Mouse (Mus musculus): ENCODE results near the gene Pitx3. TPM values are rescaled to one million over a fixed set of nuclear protein-coding genes. Genes with fewer than 3 reads are reported as not detected.

The Pitx3 gene
- polyA plus RNA-seq, 1 experiment from 2014 or later = 0.82 TPM

DNA sequence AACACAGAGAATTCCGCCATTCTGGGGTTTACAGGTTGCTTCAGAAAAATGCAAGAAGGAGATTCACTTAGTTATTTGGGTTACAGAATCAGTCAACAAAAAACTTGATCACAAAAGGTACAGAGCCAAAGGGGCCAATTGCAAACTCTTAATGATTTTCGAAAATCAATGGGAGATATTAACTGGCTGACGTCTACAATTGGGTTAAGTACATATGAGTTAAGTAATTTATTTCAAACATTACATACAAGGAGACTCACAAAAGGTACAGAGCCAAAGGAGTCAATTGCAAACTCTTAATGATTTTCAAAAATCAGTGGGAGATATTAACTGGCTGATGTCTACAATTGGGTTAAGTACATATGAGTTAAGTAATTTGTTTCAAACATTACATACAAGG, 48.6 kb downstream of the Pitx3 start:
- H3K9me3 ChIP-seq (ENCODE audit: low read depth, low read length) = no peaks in the 10 kb centered on the region
- H3K36me3 ChIP-seq (ENCODE audit: insufficient read depth) = no peaks in the 10 kb centered on the region
- TF ChIP-seq CTCF (IDR thresholded peaks at IDR 0.05; ENCODE audit: low read depth) = no peak
- no peak overlapping the region for H3K4me3 ChIP-seq (ENCODE audit: low read depth, low read length)
- 91% methylated on average over 3 of the region's 3 CpGs for WGBS
- no peak overlapping the region for H3K27ac ChIP-seq (ENCODE audit: low read depth)
- no peaks in the 10 kb centered on the region for H3K27me3 ChIP-seq (ENCODE audit: insufficient read depth, low read length)
- no peak overlapping the region for H3K4me2 ChIP-seq
- H3K4me1 ChIP-seq (ENCODE audit: insufficient read depth) = no peaks in the 10 kb centered on the region
- ATAC-seq (ENCODE audit: insufficient read depth) = no peak
- H3K9ac ChIP-seq = no peak overlapping the region
- no peak for DNase-seq

DNA sequence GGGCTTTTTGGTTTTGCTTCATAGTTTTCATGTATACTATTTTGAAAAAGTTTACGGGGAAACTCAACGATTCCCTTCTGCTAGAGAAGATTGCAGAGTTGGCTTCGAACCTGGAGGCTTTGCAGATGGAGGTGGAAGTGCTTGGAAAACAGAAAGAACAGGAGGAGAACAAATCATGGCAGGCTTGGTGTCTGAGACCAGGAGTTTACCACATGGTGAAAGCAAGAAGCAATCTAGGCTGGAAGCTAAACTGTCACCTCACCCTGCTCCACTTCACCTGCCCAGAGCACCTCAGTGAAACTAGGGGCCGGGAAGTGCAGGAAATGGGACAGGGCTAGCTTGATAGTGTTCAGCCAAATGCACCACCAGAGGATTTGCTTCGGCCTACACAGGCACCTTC, 51.7 kb downstream of the Pitx3 start:
- no peak overlapping the region for H3K9ac ChIP-seq
- no peak for DNase-seq
- no peaks in the 10 kb centered on the region for H3K36me3 ChIP-seq (ENCODE audit: insufficient read depth)
- no peak for ATAC-seq (ENCODE audit: insufficient read depth)
- H3K4me1 ChIP-seq (ENCODE audit: insufficient read depth) = no peaks in the 10 kb centered on the region
- H3K9me3 ChIP-seq (ENCODE audit: low read depth, low read length) = no peaks in the 10 kb centered on the region
- no peaks in the 10 kb centered on the region for H3K27me3 ChIP-seq (ENCODE audit: insufficient read depth, low read length)
- TF ChIP-seq CTCF (IDR thresholded peaks at IDR 0.05; ENCODE audit: low read depth) = no peak
- no peak overlapping the region for H3K27ac ChIP-seq (ENCODE audit: low read depth)
- WGBS = 88% methylated on average over 5 of the region's 5 CpGs
- H3K4me2 ChIP-seq = no peak overlapping the region
- H3K4me3 ChIP-seq (ENCODE audit: low read depth, low read length) = no peak overlapping the region

DNA sequence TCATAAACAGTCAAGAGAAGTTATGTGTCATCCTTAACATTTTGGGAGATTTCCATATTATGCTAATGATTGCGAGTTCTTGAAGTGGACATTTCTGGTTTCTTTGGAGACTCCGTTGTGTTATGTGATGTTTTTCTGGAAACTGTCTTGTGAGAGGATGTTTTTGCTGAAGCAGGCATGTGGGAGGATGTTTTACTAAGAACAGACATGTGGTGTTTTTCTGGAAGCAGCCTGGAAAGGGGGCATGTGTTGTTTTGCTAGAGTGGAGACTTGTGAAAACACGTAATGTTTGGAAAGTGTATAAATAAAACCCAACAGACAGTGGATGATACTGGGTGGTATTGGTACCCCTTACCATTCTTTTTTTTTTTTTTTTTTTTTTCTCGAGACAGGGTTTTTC, 52.8 kb downstream of the Pitx3 start:
- Histone ChIP-seq H3K4me1 (ENCODE audit: insufficient read depth) (no peaks in the 10 kb centered on the region), H3K4me3 (ENCODE audit: low read depth, low read length) (no peak overlapping the region), H3K4me2 (no peak overlapping the region), H3K36me3 (ENCODE audit: insufficient read depth) (no peaks in the 10 kb centered on the region), H3K27me3 (ENCODE audit: insufficient read depth, low read length) (no peaks in the 10 kb centered on the region), H3K9me3 (ENCODE audit: low read depth, low read length) (no peaks in the 10 kb centered on the region), H3K27ac (ENCODE audit: low read depth) (no peak overlapping the region), H3K9ac (no peak overlapping the region)
- no peak for TF ChIP-seq CTCF (IDR thresholded peaks at IDR 0.05; ENCODE audit: low read depth)
- ATAC-seq (ENCODE audit: insufficient read depth) (no peak), DNase-seq (no peak)
- WGBS = 75% methylated on average over 4 of the region's 4 CpGs

DNA sequence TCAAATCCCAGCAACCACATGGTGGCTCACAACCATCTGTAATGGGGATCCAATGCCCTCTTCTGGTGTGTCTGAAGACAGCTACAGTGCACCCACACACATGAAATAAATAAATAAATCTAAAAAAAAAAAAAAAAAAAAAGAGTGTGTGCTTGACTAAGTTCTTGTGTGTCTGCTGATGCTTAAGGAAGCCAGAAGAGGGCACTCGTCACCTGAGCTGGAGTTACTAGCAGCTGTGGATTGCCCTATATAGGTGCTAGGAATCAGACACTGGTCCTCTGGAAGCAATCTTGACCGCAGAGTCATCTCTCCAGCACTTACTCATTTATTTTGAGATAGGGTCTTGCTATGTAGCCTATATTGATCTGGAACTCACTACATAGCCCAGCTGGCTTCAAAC, 54.0 kb downstream of the Pitx3 start:
- no peak overlapping the region for H3K27ac ChIP-seq (ENCODE audit: low read depth)
- H3K9ac ChIP-seq = no peak overlapping the region
- H3K4me1 ChIP-seq (ENCODE audit: insufficient read depth) = no peaks in the 10 kb centered on the region
- H3K4me3 ChIP-seq (ENCODE audit: low read depth, low read length) = no peak overlapping the region
- WGBS = 88% methylated on average over 2 of the region's 2 CpGs
- H3K36me3 ChIP-seq (ENCODE audit: insufficient read depth) = no peaks in the 10 kb centered on the region
- TF ChIP-seq CTCF (IDR thresholded peaks at IDR 0.05; ENCODE audit: low read depth) = no peak
- H3K4me2 ChIP-seq = no peak overlapping the region
- H3K27me3 ChIP-seq (ENCODE audit: insufficient read depth, low read length) = no peaks in the 10 kb centered on the region
- no peaks in the 10 kb centered on the region for H3K9me3 ChIP-seq (ENCODE audit: low read depth, low read length)
- DNase-seq (no peak), ATAC-seq (ENCODE audit: insufficient read depth) (no peak)

DNA sequence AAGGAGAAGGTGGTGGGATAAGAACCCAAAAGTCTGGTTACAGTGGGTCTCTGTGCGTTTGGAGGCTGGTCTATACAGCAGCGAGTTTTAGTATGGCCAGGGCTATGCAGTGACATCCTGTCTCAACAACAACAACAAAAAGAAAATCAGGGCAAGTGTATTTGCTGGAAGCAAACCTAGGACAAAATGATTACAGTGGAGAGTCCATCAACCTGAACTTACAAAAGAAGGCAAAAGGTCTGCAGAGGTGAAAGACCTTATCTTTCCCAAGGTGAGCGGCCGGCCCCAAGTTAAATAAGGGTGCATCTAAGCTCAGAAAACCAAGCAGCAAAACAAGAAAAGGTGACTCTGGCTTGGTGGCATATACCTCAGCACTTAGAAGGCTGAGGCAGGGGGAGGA, 56.5 kb downstream of the Pitx3 start:
- Histone ChIP-seq H3K27ac (ENCODE audit: low read depth) (no peak overlapping the region), H3K27me3 (ENCODE audit: insufficient read depth, low read length) (no peaks in the 10 kb centered on the region), H3K36me3 (ENCODE audit: insufficient read depth) (no peaks in the 10 kb centered on the region), H3K9ac (no peak overlapping the region), H3K4me3 (ENCODE audit: low read depth, low read length) (no peak overlapping the region), H3K9me3 (ENCODE audit: low read depth, low read length) (no peaks in the 10 kb centered on the region), H3K4me1 (ENCODE audit: insufficient read depth) (no peaks in the 10 kb centered on the region), H3K4me2 (no peak overlapping the region)
- no peak for ATAC-seq (ENCODE audit: insufficient read depth)
- no peak for TF ChIP-seq CTCF (IDR thresholded peaks at IDR 0.05; ENCODE audit: low read depth)
- DNase-seq = no peak
- WGBS = 78% methylated on average over 4 of the region's 4 CpGs

DNA sequence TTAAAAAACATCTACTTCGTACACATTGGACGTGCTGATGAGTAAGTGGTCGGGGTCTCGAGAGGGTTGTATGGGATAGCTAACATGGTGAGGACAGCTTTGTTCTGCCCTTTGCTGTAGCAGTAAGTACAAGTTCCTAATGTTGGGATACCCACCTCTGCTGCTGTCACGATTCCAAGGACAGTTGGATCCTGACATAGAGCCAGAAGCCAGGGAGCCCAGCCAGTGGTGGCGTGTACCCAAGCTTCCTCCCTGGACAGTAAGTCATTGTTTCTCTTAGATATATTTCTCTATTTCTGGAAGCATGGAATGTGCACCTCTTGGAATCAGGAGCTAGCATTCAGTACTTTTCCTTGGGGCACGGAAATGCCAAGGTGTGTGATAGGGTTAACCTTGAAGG, 60.3 kb downstream of the Pitx3 start:
- no peaks in the 10 kb centered on the region for H3K4me1 ChIP-seq (ENCODE audit: insufficient read depth)
- H3K4me2 ChIP-seq = no peak overlapping the region
- no peak overlapping the region for H3K27ac ChIP-seq (ENCODE audit: low read depth)
- ATAC-seq (ENCODE audit: insufficient read depth) = no peak
- no peak overlapping the region for H3K4me3 ChIP-seq (ENCODE audit: low read depth, low read length)
- 76% methylated on average over 7 of the region's 7 CpGs for WGBS
- peaks cover 31% of the 10 kb centered on the region for H3K36me3 ChIP-seq (ENCODE audit: insufficient read depth)
- no peaks in the 10 kb centered on the region for H3K27me3 ChIP-seq (ENCODE audit: insufficient read depth, low read length)
- no peak for DNase-seq
- no peak overlapping the region for H3K9ac ChIP-seq
- H3K9me3 ChIP-seq (ENCODE audit: low read depth, low read length) = no peaks in the 10 kb centered on the region
- no peak for TF ChIP-seq CTCF (IDR thresholded peaks at IDR 0.05; ENCODE audit: low read depth)

DNA sequence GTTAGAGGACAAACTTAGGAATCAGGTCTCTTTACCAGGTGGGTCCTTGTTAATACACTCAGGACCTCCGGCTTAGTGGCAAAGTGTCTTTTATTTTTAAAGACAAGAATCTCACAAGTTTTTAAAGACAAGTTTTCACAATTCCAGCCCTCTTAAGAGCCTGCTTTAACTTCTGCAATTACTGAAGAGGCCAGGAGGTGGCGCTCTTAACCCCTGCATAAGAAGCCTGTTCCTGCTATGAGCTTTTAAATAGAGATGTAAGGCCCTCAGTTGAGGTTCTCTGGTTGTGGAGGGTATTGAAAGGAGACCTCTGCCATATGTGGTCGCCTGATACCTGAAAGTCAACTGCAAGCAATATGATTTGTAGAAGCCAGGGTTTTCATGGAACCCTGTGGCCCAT, 61.8 kb downstream of the Pitx3 start:
- H3K4me2 ChIP-seq = no peak overlapping the region
- ATAC-seq (ENCODE audit: insufficient read depth) (no peak), DNase-seq (peak; percentile 86)
- H3K4me3 ChIP-seq (ENCODE audit: low read depth, low read length) = no peak overlapping the region
- no peaks in the 10 kb centered on the region for H3K27me3 ChIP-seq (ENCODE audit: insufficient read depth, low read length)
- H3K9me3 ChIP-seq (ENCODE audit: low read depth, low read length) = no peaks in the 10 kb centered on the region
- peaks cover 46% of the 10 kb centered on the region for H3K36me3 ChIP-seq (ENCODE audit: insufficient read depth)
- no peaks in the 10 kb centered on the region for H3K4me1 ChIP-seq (ENCODE audit: insufficient read depth)
- TF ChIP-seq CTCF (IDR thresholded peaks at IDR 0.05; ENCODE audit: low read depth) = peak; percentile 74
- no peak overlapping the region for H3K27ac ChIP-seq (ENCODE audit: low read depth)
- 60% methylated on average over 3 of the region's 3 CpGs for WGBS
- H3K9ac ChIP-seq = no peak overlapping the region

Other genes with a start within 250 kb of the Pitx3 start
- 16.0 and 17.8 TPM in 2 replicates for gene Armh3, start 149.8 kb downstream of the Pitx3 start, polyA plus RNA-seq (2014; fragmentation: Nextera tagmentation; extraction: Ambion mirVana)
- gene Hps6, start 144.8 kb downstream of the Pitx3 start, polyA plus RNA-seq (2014; fragmentation: Nextera tagmentation; extraction: Ambion mirVana) = 6.0 and 6.5 TPM in 2 replicates
- gene Pprc1, start 103.4 kb downstream of the Pitx3 start, polyA plus RNA-seq (2014; fragmentation: Nextera tagmentation; extraction: Ambion mirVana) = 53.7 and 55.1 TPM in 2 replicates
- gene Ldb1, start 103.1 kb downstream of the Pitx3 start, polyA plus RNA-seq (2014; fragmentation: Nextera tagmentation; extraction: Ambion mirVana) = 86.7 and 87.7 TPM in 2 replicates
- gene Nolc1, start 72.5 kb downstream of the Pitx3 start, polyA plus RNA-seq (2014; fragmentation: Nextera tagmentation; extraction: Ambion mirVana) = 99.3 and 105 TPM in 2 replicates
- gene Elovl3, start 16.4 kb downstream of the Pitx3 start, polyA plus RNA-seq (2014; fragmentation: Nextera tagmentation; extraction: Ambion mirVana) = not detected in 2 replicates
- 63.6 and 66.4 TPM in 2 replicates for gene Gbf1, start 4.2 kb upstream of the Pitx3 start, polyA plus RNA-seq (2014; fragmentation: Nextera tagmentation; extraction: Ambion mirVana)
- gene Nfkb2, start 156.0 kb upstream of the Pitx3 start, polyA plus RNA-seq (2014; fragmentation: Nextera tagmentation; extraction: Ambion mirVana) = 7.7 TPM in 2 replicates
- gene Psd, start 178.8 kb upstream of the Pitx3 start, polyA plus RNA-seq (2014; fragmentation: Nextera tagmentation; extraction: Ambion mirVana) = 9.9 and 10.5 TPM in 2 replicates
- gene Fbxl15, start 179.9 kb upstream of the Pitx3 start, polyA plus RNA-seq (2014; fragmentation: Nextera tagmentation; extraction: Ambion mirVana) = 12.6 and 13.1 TPM in 2 replicates
- gene Cuedc2, start 190.4 kb upstream of the Pitx3 start, polyA plus RNA-seq (2014; fragmentation: Nextera tagmentation; extraction: Ambion mirVana) = 132 and 145 TPM in 2 replicates
- gene Mfsd13a, start 192.8 kb upstream of the Pitx3 start, polyA plus RNA-seq (2014; fragmentation: Nextera tagmentation; extraction: Ambion mirVana) = 9.9 and 11.6 TPM in 2 replicates
- 1.1 and 1.3 TPM in 2 replicates for gene 2310034G01Rik, start 202.0 kb upstream of the Pitx3 start, polyA plus RNA-seq (2014; fragmentation: Nextera tagmentation; extraction: Ambion mirVana)
- 148 and 149 TPM in 2 replicates for gene Actr1a, start 247.4 kb upstream of the Pitx3 start, polyA plus RNA-seq (2014; fragmentation: Nextera tagmentation; extraction: Ambion mirVana)
- gene Sufu, start 248.6 kb upstream of the Pitx3 start, polyA plus RNA-seq (2014; fragmentation: Nextera tagmentation; extraction: Ambion mirVana) = 41.3 and 47.5 TPM in 2 replicates

Measured in lung, embryonic 14.5 days (tissue).